Mouse (Mus musculus) left cerebral cortex, adult 11 months (tissue): Measurements from ENCODE around the gene 4930503B20Rik.
A peak's percentile ranks its signal among the peaks of the same experiment; 100 is the strongest.

Source experiments
- DNase-seq: peaks from one replicate; pipeline ENCODE4 v3.0.0; 2022; ENCODE audit warnings: low spot score

4930503B20Rik gene

GRCm38 (mm10) chr3:146651217-146651616 lies at the start of gene 4930503B20Rik:
Gene 4930503B20Rik, minus strand, starts transcription at chr3:146651317.
- no peak for DNase-seq

- DNase-seq: no peak
These were observed 48.9 kb upstream of the 4930503B20Rik start for GRCm38 (mm10) chr3:146700051-146700450.

GRCm38 (mm10) chr3:146698982-146699381 lies 47.9 kb upstream of the 4930503B20Rik start:
- DNase-seq: no peak

GRCm38 (mm10) chr3:146692547-146692946 lies 41.4 kb upstream of the 4930503B20Rik start:
- DNase-seq: no peak

- DNase-seq: no peak
These were observed 36.1 kb upstream of the 4930503B20Rik start for GRCm38 (mm10) chr3:146687121-146687725.

- no peak for DNase-seq
These were observed 35.3 kb upstream of the 4930503B20Rik start for GRCm38 (mm10) chr3:146686428-146686827.

- no peak for DNase-seq
These were observed 33.9 kb upstream of the 4930503B20Rik start, which contains the start of gene Samd13 for GRCm38 (mm10) chr3:146684811-146685675. Gene Samd13, minus strand, starts transcription at chr3:146685592.

- no peak for DNase-seq
These were observed 32.0 kb upstream of the 4930503B20Rik start for GRCm38 (mm10) chr3:146683095-146683494.

GRCm38 (mm10) chr3:146682140-146682651 lies 31.1 kb upstream of the 4930503B20Rik start:
- peak; percentile 44 for DNase-seq

- no peak for DNase-seq
These were observed 30.6 kb upstream of the 4930503B20Rik start for GRCm38 (mm10) chr3:146681696-146682095.

- no peak for DNase-seq
These were observed 29.5 kb upstream of the 4930503B20Rik start for GRCm38 (mm10) chr3:146680625-146681024.

- no peak for DNase-seq
These were observed 28.5 kb upstream of the 4930503B20Rik start for GRCm38 (mm10) chr3:146679646-146680045.

GRCm38 (mm10) chr3:146676193-146676592 lies 25.1 kb upstream of the 4930503B20Rik start:
- DNase-seq: no peak

- DNase-seq: no peak
These were observed 24.0 kb upstream of the 4930503B20Rik start for GRCm38 (mm10) chr3:146675101-146675500.

GRCm38 (mm10) chr3:146671121-146671520 lies 20.0 kb upstream of the 4930503B20Rik start:
- no peak for DNase-seq

GRCm38 (mm10) chr3:146661907-146662306 lies 10.8 kb upstream of the 4930503B20Rik start:
- no peak for DNase-seq

GRCm38 (mm10) chr3:146661001-146661400 lies 9.9 kb upstream of the 4930503B20Rik start:
- DNase-seq: no peak

GRCm38 (mm10) chr3:146659321-146659720 lies 8.2 kb upstream of the 4930503B20Rik start:
- DNase-seq: no peak

- no peak for DNase-seq
These were observed 7.0 kb upstream of the 4930503B20Rik start for GRCm38 (mm10) chr3:146658061-146658639.

GRCm38 (mm10) chr3:146657433-146657832 lies 6.3 kb upstream of the 4930503B20Rik start:
- DNase-seq: no peak

GRCm38 (mm10) chr3:146655111-146655577 lies 4.0 kb upstream of the 4930503B20Rik start:
- DNase-seq: no peak

GRCm38 (mm10) chr3:146653692-146654091 lies 2.6 kb upstream of the 4930503B20Rik start:
- DNase-seq: no peak
